Mouse (Mus musculus): ENCODE data around the gene Gm12800. TPM values are rescaled to one million over a fixed set of nuclear protein-coding genes. Genes with fewer than 3 reads are reported as not detected.
"Not testable (repeated sequence)": the region's sequence is repeated elsewhere in the genome, so short reads cannot be mapped to it uniquely, and the experiment has no call there.

The Gm12800 gene
- polyA plus RNA-seq (2012; rRNA removed), result not detected in 2 replicates

DNA sequence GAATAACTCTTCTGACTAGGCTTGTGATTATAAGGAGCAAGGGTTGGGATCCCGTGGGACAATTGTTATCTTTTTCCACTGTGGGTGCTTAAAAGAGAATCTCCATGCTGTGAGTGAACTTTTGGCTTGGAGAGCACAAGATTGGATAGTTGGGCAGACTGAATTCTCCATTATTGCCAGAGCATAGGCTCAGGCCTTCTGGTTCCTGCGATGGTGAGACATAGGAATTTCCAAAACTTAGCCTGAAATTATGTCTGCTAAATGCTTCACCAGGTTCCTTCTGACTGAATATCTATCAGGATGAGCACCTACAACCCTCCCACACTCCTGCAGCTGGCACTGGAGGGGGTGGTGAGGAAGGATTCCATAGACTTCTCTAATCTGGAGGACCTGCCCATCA, at the start of gene Gm12800:
Gm12800 (plus strand) TSS at position 301 of the 400 bp plus-strand sequence.
- WGBS, result 89% methylated on average over 2 of the region's 2 CpGs
- not testable (repeated sequence) for DNase-seq (ENCODE audit: low read depth, low spot score)

DNA sequence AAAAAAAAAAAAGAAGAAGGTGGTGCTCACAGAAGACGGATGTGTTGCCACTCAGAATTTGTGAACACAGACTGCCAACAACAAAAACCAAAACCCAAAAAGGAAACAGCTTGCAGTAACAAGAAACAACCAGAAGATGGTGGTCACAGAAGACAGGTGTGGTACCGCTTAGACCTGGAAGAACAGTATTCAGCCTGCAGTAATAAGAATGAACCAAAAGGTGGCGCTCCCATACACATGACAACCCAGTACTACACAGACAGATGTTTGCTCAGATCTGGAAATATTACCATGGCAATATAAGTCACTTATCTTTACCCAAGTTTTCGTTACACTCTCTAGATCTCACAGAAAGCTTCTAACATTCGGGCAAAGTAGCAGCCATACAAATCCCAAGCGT, 48.0 kb upstream of the Gm12800 start:
- no peak for DNase-seq (ENCODE audit: low read depth, low spot score)
- 45% methylated on average over 6 of the region's 6 CpGs for WGBS

DNA sequence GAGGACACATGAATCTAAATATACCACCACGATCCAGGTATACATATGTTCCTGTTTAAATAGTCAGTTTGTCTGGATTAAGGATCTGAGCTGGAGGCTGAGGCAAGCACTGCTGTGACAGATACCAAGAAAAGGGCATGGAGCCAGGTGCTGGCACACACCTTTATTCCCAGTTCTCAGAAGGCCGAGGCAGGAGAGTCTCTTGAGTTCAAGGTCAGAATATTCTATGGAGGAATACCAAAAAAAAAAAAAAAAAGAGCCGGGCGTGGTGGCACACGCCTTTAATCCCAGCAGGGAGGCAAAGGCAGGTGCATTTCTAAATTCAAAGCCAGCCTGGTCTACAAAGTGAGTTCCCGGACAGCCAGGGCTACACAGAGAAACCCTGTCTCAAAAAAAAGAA, 46.6 kb upstream of the Gm12800 start:
- 85% methylated on average over 6 of the region's 6 CpGs for WGBS

DNA sequence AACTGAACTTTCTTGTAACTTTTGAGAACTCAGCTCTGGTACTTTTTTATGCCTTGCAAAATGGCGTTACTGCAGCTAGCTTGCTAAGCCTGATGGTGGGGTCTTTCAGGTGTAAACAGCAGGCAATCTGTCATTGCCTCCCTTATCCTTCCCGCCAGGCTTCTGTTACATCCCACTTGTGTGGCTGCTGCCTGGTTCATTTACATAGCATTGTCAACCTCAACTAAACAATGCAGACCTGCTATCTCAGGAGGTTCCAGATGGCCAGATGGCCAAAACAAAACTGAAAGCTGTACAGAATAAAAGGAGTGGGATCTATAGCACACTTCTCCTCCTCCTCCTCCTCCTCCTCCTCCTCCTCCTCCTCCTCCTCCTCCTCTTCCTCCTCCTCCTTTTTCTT, 36.9 kb upstream of the Gm12800 start:
- not testable (repeated sequence) for DNase-seq (ENCODE audit: low read depth, low spot score)
- WGBS, result 70% methylated on average over 2 of the region's 2 CpGs

More for the DNA sequence above, 46.6 kb upstream of the Gm12800 start:
- no peak for DNase-seq (ENCODE audit: low read depth, low spot score)

DNA sequence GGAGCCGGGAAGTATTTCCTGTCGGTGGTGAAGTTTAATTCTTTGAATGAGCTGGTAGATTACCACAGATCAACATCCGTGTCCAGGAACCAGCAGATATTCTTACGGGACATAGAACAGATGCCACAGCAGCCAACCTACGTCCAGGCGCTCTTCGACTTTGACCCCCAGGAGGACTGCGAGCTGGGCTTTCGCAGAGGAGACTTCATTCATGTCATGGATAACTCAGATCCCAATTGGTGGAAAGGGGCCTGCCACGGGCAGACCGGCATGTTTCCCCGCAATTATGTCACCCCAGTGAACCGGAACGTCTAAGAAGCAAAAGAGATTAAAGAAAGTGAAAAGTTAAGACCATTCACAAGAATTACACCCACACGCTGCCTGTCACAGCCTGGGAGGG, 33.2 kb upstream of the Gm12800 start:
- WGBS, result 83% methylated on average over 15 of the region's 15 CpGs
- not testable (repeated sequence) for DNase-seq (ENCODE audit: low read depth, low spot score)

DNA sequence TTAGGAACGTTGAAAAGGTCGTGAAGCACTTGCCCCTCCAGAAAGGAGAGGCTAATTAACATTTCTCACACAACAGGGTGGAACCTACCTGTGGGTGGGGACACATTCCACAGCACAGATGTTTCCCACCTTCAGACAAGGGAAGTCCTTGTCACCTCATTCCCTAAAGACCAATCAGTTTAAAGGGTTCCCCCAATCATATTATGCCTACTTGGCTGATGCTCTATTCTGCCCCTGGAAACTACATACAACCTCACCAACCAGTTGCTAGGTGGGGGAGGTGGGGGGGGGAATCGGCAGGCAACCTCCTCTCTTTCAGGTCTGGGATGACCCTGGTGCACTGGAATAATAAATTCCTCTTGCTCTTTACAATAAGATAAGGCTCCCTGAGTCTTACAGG, 25.3 kb upstream of the Gm12800 start:
- no peak for DNase-seq (ENCODE audit: low read depth, low spot score)
- 23% methylated on average over 3 of the region's 3 CpGs for WGBS

DNA sequence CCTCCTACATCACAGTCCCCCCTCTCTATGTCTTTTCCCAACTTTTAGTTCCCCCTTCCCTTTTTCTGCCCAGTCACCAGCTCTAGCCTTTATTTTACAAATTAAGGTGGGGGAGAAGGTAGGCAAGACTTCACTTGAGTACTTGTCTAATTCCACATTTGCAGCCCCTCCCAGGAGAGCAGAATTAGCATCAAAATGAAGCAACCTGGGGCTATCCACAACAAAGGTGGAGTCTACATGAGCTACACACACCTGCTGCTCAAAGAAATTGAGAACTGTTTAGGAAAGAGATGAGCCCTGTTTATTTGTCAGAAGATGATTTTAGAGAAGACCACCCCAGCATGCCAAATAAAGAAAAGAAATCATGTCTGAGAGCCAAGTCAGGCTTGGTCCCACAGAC, 19.5 kb upstream of the Gm12800 start:
- DNase-seq (ENCODE audit: low read depth, low spot score), result no peak

DNA sequence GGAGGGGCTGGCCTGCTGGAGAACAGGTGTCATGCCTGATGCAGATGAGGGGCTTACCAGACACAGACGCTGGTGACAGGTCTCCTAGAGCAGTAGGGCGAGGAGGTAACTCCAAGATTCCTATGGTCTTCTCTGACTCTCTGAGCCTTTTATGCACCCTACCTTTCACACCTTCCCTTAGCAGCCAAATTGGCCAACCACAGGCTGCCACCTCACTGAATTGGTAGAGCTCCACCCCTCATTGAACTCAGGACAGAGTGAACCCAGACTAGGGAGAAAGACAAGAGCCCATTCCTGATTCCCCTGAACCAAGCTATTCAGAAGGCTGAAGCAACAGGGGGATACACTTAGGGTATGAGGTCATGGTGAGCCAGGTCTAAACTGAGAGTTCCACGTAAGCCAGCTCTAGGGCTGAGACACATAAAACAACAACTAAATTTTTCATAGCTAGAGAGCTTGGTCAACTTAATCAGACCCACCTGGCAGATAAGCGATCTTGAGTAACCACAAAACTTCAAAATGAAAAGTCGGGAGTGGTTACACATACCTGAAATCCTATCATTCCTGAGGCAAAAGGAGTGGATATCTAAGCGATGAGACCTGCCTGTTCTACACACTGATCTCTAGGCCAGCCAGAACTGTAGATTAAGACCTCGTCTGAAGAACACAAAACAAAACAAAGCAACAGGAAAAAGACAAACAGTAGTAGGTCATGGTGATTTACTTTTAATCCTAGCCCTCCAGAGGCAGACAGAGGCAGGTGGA, 15.1 kb upstream of the Gm12800 start, which contains the start of gene C130073F10Rik:
C130073F10Rik (minus strand) TSS at position 134 of the 765 bp plus-strand sequence.
- 79% methylated on average over 7 of the region's 7 CpGs for WGBS
- DNase-seq (ENCODE audit: low read depth, low spot score), result no peak

DNA sequence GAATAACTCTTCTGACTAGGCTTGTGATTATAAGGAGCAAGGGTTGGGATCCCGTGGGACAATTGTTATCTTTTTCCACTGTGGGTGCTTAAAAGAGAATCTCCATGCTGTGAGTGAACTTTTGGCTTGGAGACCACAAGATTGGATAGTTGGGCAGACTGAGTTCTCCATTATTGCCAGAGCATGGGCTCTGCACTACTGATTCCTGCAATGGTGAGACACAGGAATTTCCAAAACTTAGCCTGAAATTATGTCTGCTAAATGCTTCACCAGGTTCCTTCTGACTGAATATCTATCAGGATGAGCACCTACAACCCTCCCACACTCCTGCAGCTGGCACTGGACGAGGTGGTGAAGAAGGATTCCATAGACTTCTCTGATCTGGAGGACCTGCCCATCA, 31.2 kb downstream of the Gm12800 start, which contains the start of gene Gm12794:
Gm12794 (plus strand) TSS at position 301 of the 400 bp plus-strand sequence.
- 68% methylated on average over 2 of the region's 2 CpGs for WGBS
- not testable (repeated sequence) for DNase-seq (ENCODE audit: low read depth, low spot score)

Other genes starting within 250 kb of the Gm12800 start
- 1.6 and 3.0 TPM in 2 replicates for gene Lepr, start 191.7 kb upstream of the Gm12800 start, polyA plus RNA-seq (2012; rRNA removed)
- not detected in 2 replicates for gene B020004J07Rik, start 65.1 kb upstream of the Gm12800 start, polyA plus RNA-seq (2012; rRNA removed)
- not detected in 2 replicates for gene C130073F10Rik, start 15.3 kb upstream of the Gm12800 start, polyA plus RNA-seq (2012; rRNA removed)
- gene Gm12794, start 31.3 kb downstream of the Gm12800 start, polyA plus RNA-seq (2012; rRNA removed), result not detected in 2 replicates
- gene Gm12790, start 71.9 kb downstream of the Gm12800 start, polyA plus RNA-seq (2012; rRNA removed), result not detected in 2 replicates
- not detected in 2 replicates for gene Gm12789, start 77.5 kb downstream of the Gm12800 start, polyA plus RNA-seq (2012; rRNA removed)
- 4.6 and 6.5 TPM in 2 replicates for gene Pde4b, start 178.4 kb downstream of the Gm12800 start, polyA plus RNA-seq (2012; rRNA removed)

Measured in large intestine, adult 2 months (tissue).